Mouse (Mus musculus) bone marrow, adult 2 months (tissue): Measurements from ENCODE around the gene Hs6st2. TPM values are rescaled to one million over a fixed set of nuclear protein-coding genes. Genes with fewer than 3 reads are reported as not detected.

Source experiments
- H3K27ac ChIP-seq: fragments of 200-500 bp; 2 replicates; pipeline ENCODE4 v1.5.1; 2012; ENCODE audit warnings: low read depth, mild to moderate bottlenecking, control low read depth, inconsistent platforms, low read length; ENCODE audit not compliant: control insufficient read depth, poor library complexity, insufficient read depth
- H3K4me1 ChIP-seq: fragments of 200-500 bp; 2 replicates; pipeline ENCODE4 v1.6.1; 2011; ENCODE audit warnings: low read length; ENCODE audit not compliant: control insufficient read depth, insufficient read depth
- H3K4me3 ChIP-seq: fragments of 200-500 bp; replicated peaks from 2 replicates; pipeline ENCODE3; 2011; ENCODE audit warnings: mild to moderate bottlenecking, low read depth, low read length, control low read depth; ENCODE audit not compliant: control insufficient read depth
- CTCF ChIP-seq: fragments of 200-500 bp; IDR thresholded peaks from 2 replicates; pipeline ENCODE4 v1.5.1; 2011; ENCODE audit warnings: low read length, control low read depth; ENCODE audit not compliant: control insufficient read depth, insufficient read depth
- POLR2A ChIP-seq: fragments of 200-500 bp; IDR thresholded peaks from 2 replicates; pipeline ENCODE4 v1.6.1; 2011; ENCODE audit warnings: low read depth, mild to moderate bottlenecking, control low read depth, low read length, borderline replicate concordance; ENCODE audit not compliant: control insufficient read depth
- WGBS: fragments of 180-500 bp; shearing (Covaris S2); methylation state at CpG from one replicate; pipeline ENCODE4 v1.1.7; 2018; 5-methylcytosine and 5-hydroxymethylcytosine counted together
- polyA plus RNA-seq: library from polyadenylated mRNA; stranded (reverse); fragments of >200 nt; gene quantifications from 2 replicates; pipeline ENCODE4 v1.2.4, GENCODE M21; 2011; ENCODE audit warnings: low replicate concordance; ENCODE audit not compliant: missing spikeins, insufficient read depth, insufficient read length

The Hs6st2 gene
- polyA plus RNA-seq, result 1.3 TPM in 1 of 2 replicates, not detected in the other

DNA sequence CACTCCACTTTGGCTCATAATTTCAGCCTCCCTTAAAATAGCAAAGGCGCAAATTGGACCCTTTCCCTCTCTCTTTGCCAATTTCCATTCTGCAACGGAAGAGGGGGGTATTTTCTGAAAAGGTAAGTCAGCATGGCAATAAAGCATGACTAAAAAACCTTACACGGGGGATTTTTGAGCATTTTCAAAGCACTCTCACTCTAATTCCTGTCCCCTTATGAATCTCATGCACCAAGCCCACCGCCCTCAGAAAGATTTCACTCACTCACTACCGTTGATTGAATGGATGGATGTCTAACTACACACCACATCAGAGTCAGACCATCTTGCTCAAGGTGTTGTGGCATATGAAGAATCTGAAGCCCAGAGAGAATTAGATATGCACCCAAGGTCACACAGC lies at the start of gene Hs6st2:
Gene Hs6st2, minus strand, starts transcription at position 101 of the 400 bp plus-strand sequence.
- no peak within 1 kb of the TSS for H3K4me3 ChIP-seq

GRCm38 (mm10) chrX:51714086-51714745 lies 32.6 kb upstream of the Hs6st2 start:
- Histone ChIP-seq H3K4me3 (no peak overlapping the region), H3K27ac (no peak overlapping the region), H3K4me1 (no peaks in the 10 kb centered on the region)
- 35% methylated on average over 8 of the region's 8 CpGs for WGBS
- TF ChIP-seq POLR2A (no peak), CTCF (no peak)

More for the DNA sequence above, at the start of gene Hs6st2:
- Histone ChIP-seq H3K27ac (no peak within 1 kb of the TSS), H3K4me1 (no peaks in the 10 kb centered on the region)
- TF ChIP-seq CTCF (no peak), POLR2A (no peak)
- WGBS, result 27% methylated on average over 5 of the region's 5 CpGs

GRCm38 (mm10) chrX:51712996-51713395 lies 31.3 kb upstream of the Hs6st2 start:
- Histone ChIP-seq H3K27ac (no peak overlapping the region), H3K4me3 (no peak overlapping the region), H3K4me1 (no peaks in the 10 kb centered on the region)
- TF ChIP-seq POLR2A (no peak), CTCF (no peak)
- 56% methylated on average over 1 of the region's 1 CpGs for WGBS

- TF ChIP-seq CTCF, result no peak
- TF ChIP-seq POLR2A, result no peak
- H3K4me3 ChIP-seq, result no peak overlapping the region
- H3K27ac ChIP-seq, result no peak overlapping the region
- H3K4me1 ChIP-seq, result no peaks in the 10 kb centered on the region
- WGBS, result 49% methylated on average over 4 of the region's 4 CpGs
Measured at GRCm38 (mm10) chrX:51702823-51703222, 21.2 kb upstream of the Hs6st2 start.

- TF ChIP-seq CTCF (no peak), POLR2A (no peak)
- no peaks in the 10 kb centered on the region for H3K4me1 ChIP-seq
- H3K4me3 ChIP-seq, result no peak overlapping the region
- 65% methylated on average over 4 of the region's 4 CpGs for WGBS
- H3K27ac ChIP-seq, result no peak overlapping the region
Measured at GRCm38 (mm10) chrX:51699079-51699478, 17.4 kb upstream of the Hs6st2 start.

- H3K27ac ChIP-seq, result no peak overlapping the region
- H3K4me1 ChIP-seq, result no peaks in the 10 kb centered on the region
- TF ChIP-seq CTCF (no peak), POLR2A (no peak)
- WGBS, result 69% methylated on average over 6 of the region's 6 CpGs
- no peak overlapping the region for H3K4me3 ChIP-seq
Measured at GRCm38 (mm10) chrX:51686048-51686949, 4.6 kb upstream of the Hs6st2 start.

- Histone ChIP-seq H3K4me3 (no peak overlapping the region), H3K27ac (no peak overlapping the region), H3K4me1 (no peaks in the 10 kb centered on the region)
- 80% methylated on average over 3 of the region's 3 CpGs for WGBS
- no peak for TF ChIP-seq POLR2A
- no peak for TF ChIP-seq CTCF
Measured at GRCm38 (mm10) chrX:51684336-51685056, 2.8 kb upstream of the Hs6st2 start.

DNA sequence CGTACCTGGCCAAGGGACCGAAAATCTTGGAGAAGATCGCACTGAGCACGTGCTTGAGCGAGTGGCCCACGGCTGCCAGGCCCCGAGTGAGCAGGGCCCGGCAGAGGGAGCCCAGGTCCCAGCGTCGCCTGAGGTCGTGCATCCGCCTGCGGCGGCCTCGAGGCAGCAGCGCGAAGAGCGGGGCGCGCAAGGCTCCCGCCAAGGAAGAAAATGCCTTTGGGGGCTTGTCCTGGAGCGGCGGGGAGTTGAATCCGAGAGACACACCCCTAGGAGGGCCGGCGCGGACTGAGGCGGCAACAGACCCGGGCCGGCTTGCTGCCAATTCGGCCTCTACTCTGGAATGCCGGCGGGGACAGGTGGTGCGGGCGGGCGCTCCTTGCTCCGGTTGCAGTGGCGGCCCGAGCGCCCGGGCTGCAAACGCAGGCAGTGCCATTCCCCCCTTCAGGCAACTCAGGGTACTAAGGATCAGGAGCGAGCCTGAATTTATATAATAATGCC lies 437 bp downstream of the Hs6st2 start:
- 13% methylated on average over 43 of the region's 43 CpGs for WGBS
- TF ChIP-seq POLR2A, result no peak
- no peak for TF ChIP-seq CTCF
- H3K27ac ChIP-seq, result no peak overlapping the region
- no peak overlapping the region for H3K4me3 ChIP-seq
- no peaks in the 10 kb centered on the region for H3K4me1 ChIP-seq
